Mouse (Mus musculus) inflammation-experienced regulatory T-cells, adult 16 weeks (primary cell): ENCODE measurements around the gene Vmn2r99. TPM values are rescaled to one million over a fixed set of nuclear protein-coding genes. Genes with fewer than 3 reads are reported as not detected.

ENCODE experiments used
- polyA plus RNA-seq: library from polyadenylated mRNA; unstranded; fragments of 100-300 nt; shearing (Covaris generic); gene quantifications from one replicate; pipeline ENCODE4 v1.2.1, GENCODE M21; 2017

Gene Vmn2r99
- not detected for polyA plus RNA-seq

GRCm38 (mm10) chr17:19361649-19362048 lies at the start of gene Vmn2r99:
Vmn2r99 (plus strand) TSS chr17:19361949.

Other genes with a start within 250 kb of the Vmn2r99 start
- 0.66 TPM for gene Vmn2r100, start 142.8 kb downstream of the Vmn2r99 start, polyA plus RNA-seq
- gene Vmn2r101, start 215.3 kb downstream of the Vmn2r99 start, polyA plus RNA-seq = not detected